Mouse (Mus musculus): ENCODE measurements around the gene Tmem131l. TPM values are rescaled to one million over a fixed set of nuclear protein-coding genes. Genes with fewer than 3 reads are reported as not detected.
"Not testable (repeated sequence)": the region's sequence is repeated elsewhere in the genome, so short reads cannot be mapped to it uniquely, and the experiment has no call there.

Gene Tmem131l
- polyA plus RNA-seq, 1 experiment from 2014 or later = 35.7 TPM

DNA sequence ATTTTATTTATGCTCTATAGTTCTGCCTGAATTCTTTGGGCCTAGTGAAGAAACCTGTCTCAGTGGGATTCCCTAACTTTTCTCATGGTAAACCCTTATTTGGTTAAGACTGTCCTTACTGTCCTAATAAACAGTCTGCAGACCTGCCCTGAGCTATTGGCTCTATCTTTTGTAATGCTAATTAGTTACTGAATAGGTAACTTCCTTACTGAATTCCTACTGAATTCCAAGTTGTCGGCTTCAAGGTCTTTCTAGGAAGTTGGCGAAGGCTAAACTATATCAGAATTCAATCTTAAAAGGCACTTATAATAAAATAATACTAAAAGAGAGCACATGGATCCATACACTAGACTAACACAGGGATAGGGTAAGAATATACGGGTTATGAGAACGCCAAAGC is 168.0 kb downstream of the Tmem131l start:
- H3K9me3 ChIP-seq (ENCODE audit: control insufficient read depth, low read length); H3K4me1 ChIP-seq (replicated peaks; ENCODE audit: control insufficient read depth, insufficient read depth, low read length); ATAC-seq (replicated peaks; ENCODE audit: low FRiP score); H3K4me3 ChIP-seq (ENCODE audit: low read depth, low read length); H3K9ac ChIP-seq (ENCODE audit: low read depth, low read length); H3K27ac ChIP-seq (ENCODE audit: low read depth, low read length); H3K27me3 ChIP-seq (replicated peaks; ENCODE audit: control insufficient read depth, insufficient read depth, low read length); H3K4me2 ChIP-seq; DNase-seq (ENCODE audit: low spot score); H3K36me3 ChIP-seq (ENCODE audit: control insufficient read depth, insufficient read depth, low read length): not testable (repeated sequence)
- WGBS = 95% methylated on average over 4 of the region's 4 CpGs

DNA sequence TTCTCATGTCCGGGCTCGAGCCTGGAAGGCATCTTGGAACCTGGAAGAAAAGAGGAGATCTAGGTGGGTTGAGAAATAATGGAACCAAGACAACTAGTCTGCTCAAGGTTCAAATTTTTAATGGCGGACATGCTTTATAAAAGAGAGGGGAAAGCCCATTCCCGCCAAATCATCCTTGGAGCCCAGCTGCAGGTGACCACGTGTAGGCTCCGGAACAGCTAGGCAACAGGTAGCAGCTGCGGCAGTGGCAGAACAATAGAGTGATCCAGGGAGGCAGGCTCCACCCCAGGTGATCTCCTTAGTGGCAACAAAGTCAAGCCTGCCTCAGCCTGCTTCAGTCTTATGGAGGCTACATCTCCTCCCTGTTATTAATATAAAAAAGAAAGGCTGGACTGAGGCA is 168.4 kb downstream of the Tmem131l start:
- not testable (repeated sequence) for H3K4me3 ChIP-seq (ENCODE audit: low read depth, low read length); H3K36me3 ChIP-seq (ENCODE audit: control insufficient read depth, insufficient read depth, low read length); DNase-seq (ENCODE audit: low spot score); H3K4me1 ChIP-seq (replicated peaks; ENCODE audit: control insufficient read depth, insufficient read depth, low read length); H3K9ac ChIP-seq (ENCODE audit: low read depth, low read length); H3K9me3 ChIP-seq (ENCODE audit: control insufficient read depth, low read length); H3K27ac ChIP-seq (ENCODE audit: low read depth, low read length); H3K27me3 ChIP-seq (replicated peaks; ENCODE audit: control insufficient read depth, insufficient read depth, low read length); H3K4me2 ChIP-seq; ATAC-seq (replicated peaks; ENCODE audit: low FRiP score)
- WGBS = 82% methylated on average over 7 of the region's 7 CpGs

GRCm38 (mm10) chr3:83869776-83870175 is 170.2 kb downstream of the Tmem131l start:
- H3K4me3 ChIP-seq (ENCODE audit: low read depth, low read length) = no peak overlapping the region
- no peak overlapping the region for H3K9ac ChIP-seq (ENCODE audit: low read depth, low read length)
- H3K36me3 ChIP-seq (ENCODE audit: control insufficient read depth, insufficient read depth, low read length) = no peaks in the 10 kb centered on the region
- no peaks in the 10 kb centered on the region for H3K4me1 ChIP-seq (replicated peaks; ENCODE audit: control insufficient read depth, insufficient read depth, low read length)
- H3K27ac ChIP-seq (ENCODE audit: low read depth, low read length) = no peak overlapping the region
- H3K9me3 ChIP-seq (ENCODE audit: control insufficient read depth, low read length) = no peaks in the 10 kb centered on the region
- ATAC-seq (replicated peaks; ENCODE audit: low FRiP score) (no peak), DNase-seq (ENCODE audit: low spot score) (no peak)
- no peak overlapping the region for H3K4me2 ChIP-seq
- H3K27me3 ChIP-seq (replicated peaks; ENCODE audit: control insufficient read depth, insufficient read depth, low read length) = no peaks in the 10 kb centered on the region
- 99% methylated on average over 2 of the region's 2 CpGs for WGBS

DNA sequence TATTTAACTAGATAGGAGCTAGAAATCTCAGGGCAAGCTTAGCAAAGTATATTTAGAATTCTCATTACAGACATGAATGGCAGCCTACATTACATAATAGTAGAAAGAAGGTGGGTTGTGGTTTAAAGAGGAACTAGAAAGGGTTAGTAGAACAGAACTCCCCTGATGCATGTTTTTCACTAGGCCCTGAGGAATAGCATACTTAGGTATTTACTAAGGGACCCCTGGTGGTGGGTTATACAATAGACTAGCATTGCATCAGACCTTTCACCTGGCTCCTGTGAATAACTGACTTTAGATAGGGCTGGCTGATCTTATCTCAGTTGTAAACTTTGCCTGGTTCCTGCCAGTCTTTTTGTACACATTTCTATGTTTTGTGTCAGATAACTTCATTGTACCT is 172.9 kb downstream of the Tmem131l start:
- DNase-seq (ENCODE audit: low spot score); H3K4me2 ChIP-seq; ATAC-seq (replicated peaks; ENCODE audit: low FRiP score): not testable (repeated sequence)

DNA sequence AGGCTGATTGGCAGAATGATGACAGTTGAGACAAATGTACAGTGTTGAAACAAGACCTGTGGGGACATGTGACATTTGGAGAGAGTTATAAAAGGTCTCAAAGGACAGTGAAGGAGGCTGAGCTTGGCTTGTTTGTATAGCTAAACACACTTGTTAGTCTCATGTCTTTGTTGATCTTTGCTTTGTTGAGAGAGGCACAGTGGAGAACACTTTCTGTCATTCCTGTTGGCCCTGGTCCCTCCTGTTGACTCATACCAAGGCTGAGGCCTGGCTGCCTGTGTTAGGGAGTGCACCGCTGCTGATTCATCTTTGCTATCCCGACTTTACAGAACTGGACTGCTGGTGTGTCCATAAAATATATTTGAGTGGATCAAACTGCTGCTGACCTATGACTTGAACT is 174.8 kb downstream of the Tmem131l start:
- DNase-seq (ENCODE audit: low spot score) = no peak
- Histone ChIP-seq H3K4me3 (ENCODE audit: low read depth, low read length) (no peak overlapping the region), H3K4me1 (replicated peaks; ENCODE audit: control insufficient read depth, insufficient read depth, low read length) (no peaks in the 10 kb centered on the region), H3K9me3 (ENCODE audit: control insufficient read depth, low read length) (no peaks in the 10 kb centered on the region), H3K27me3 (replicated peaks; ENCODE audit: control insufficient read depth, insufficient read depth, low read length) (no peaks in the 10 kb centered on the region), H3K27ac (ENCODE audit: low read depth, low read length) (no peak overlapping the region), H3K4me2 (no peak overlapping the region), H3K36me3 (ENCODE audit: control insufficient read depth, insufficient read depth, low read length) (no peaks in the 10 kb centered on the region), H3K9ac (ENCODE audit: low read depth, low read length) (no peak overlapping the region)
- no peak for ATAC-seq (replicated peaks; ENCODE audit: low FRiP score)
- 84% methylated on average over 2 of the region's 2 CpGs for WGBS

More for the DNA sequence above, 172.9 kb downstream of the Tmem131l start:
- H3K9me3 ChIP-seq (ENCODE audit: control insufficient read depth, low read length); H3K4me1 ChIP-seq (replicated peaks; ENCODE audit: control insufficient read depth, insufficient read depth, low read length); H3K9ac ChIP-seq (ENCODE audit: low read depth, low read length); H3K27me3 ChIP-seq (replicated peaks; ENCODE audit: control insufficient read depth, insufficient read depth, low read length); H3K27ac ChIP-seq (ENCODE audit: low read depth, low read length); H3K36me3 ChIP-seq (ENCODE audit: control insufficient read depth, insufficient read depth, low read length); H3K4me3 ChIP-seq (ENCODE audit: low read depth, low read length): not testable (repeated sequence)

- 80% methylated on average over 9 of the region's 9 CpGs for WGBS
- Histone ChIP-seq H3K27ac (ENCODE audit: low read depth, low read length) (no peak overlapping the region), H3K9ac (ENCODE audit: low read depth, low read length) (no peak overlapping the region), H3K9me3 (ENCODE audit: control insufficient read depth, low read length) (no peaks in the 10 kb centered on the region), H3K4me3 (ENCODE audit: low read depth, low read length) (no peak overlapping the region), H3K4me2 (no peak overlapping the region), H3K27me3 (replicated peaks; ENCODE audit: control insufficient read depth, insufficient read depth, low read length) (no peaks in the 10 kb centered on the region), H3K4me1 (replicated peaks; ENCODE audit: control insufficient read depth, insufficient read depth, low read length) (no peaks in the 10 kb centered on the region), H3K36me3 (ENCODE audit: control insufficient read depth, insufficient read depth, low read length) (no peaks in the 10 kb centered on the region)
- ATAC-seq (replicated peaks; ENCODE audit: low FRiP score) = no peak
- no peak for DNase-seq (ENCODE audit: low spot score)
Measured at GRCm38 (mm10) chr3:83864064-83864548, 175.9 kb downstream of the Tmem131l start.

DNA sequence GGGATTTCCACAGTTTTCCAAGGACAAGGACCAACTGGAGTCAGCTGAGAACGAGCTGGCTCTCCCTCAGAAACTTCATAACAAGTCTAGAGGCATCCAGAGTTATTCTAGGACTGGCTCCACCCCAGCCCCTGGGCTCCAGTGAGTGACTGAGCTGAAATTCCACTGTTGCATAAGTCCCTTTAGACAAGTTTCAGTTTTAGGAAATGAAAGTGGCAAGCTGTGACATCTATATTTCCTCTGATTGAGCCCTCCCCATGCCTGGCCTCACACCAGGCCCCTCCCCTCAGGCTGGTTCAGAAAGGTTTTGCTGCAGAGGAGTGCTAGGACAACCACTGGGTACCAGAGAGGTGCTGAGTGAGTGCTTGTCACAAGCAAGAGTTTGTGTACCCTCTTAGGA is 177.0 kb downstream of the Tmem131l start:
- 29% methylated on average over 1 of the region's 1 CpGs for WGBS
- no peaks in the 10 kb centered on the region for H3K9me3 ChIP-seq (ENCODE audit: control insufficient read depth, low read length)
- ATAC-seq (replicated peaks; ENCODE audit: low FRiP score) (peak; percentile 26; the same call in 1 of the 2 replicates), DNase-seq (ENCODE audit: low spot score) (no peak)
- H3K36me3 ChIP-seq (ENCODE audit: control insufficient read depth, insufficient read depth, low read length) = no peaks in the 10 kb centered on the region
- H3K4me3 ChIP-seq (ENCODE audit: low read depth, low read length) = no peak overlapping the region
- no peaks in the 10 kb centered on the region for H3K4me1 ChIP-seq (replicated peaks; ENCODE audit: control insufficient read depth, insufficient read depth, low read length)
- no peak overlapping the region for H3K9ac ChIP-seq (ENCODE audit: low read depth, low read length)
- H3K4me2 ChIP-seq = no peak overlapping the region
- H3K27me3 ChIP-seq (replicated peaks; ENCODE audit: control insufficient read depth, insufficient read depth, low read length) = no peaks in the 10 kb centered on the region
- H3K27ac ChIP-seq (ENCODE audit: low read depth, low read length) = no peak overlapping the region

GRCm38 (mm10) chr3:83859595-83859994 is 180.4 kb downstream of the Tmem131l start:
- ATAC-seq (replicated peaks; ENCODE audit: low FRiP score) (no peak), DNase-seq (ENCODE audit: low spot score) (no peak)
- H3K27ac ChIP-seq (ENCODE audit: low read depth, low read length) = no peak overlapping the region
- H3K36me3 ChIP-seq (ENCODE audit: control insufficient read depth, insufficient read depth, low read length) = no peaks in the 10 kb centered on the region
- H3K9ac ChIP-seq (ENCODE audit: low read depth, low read length) = no peak overlapping the region
- no peaks in the 10 kb centered on the region for H3K9me3 ChIP-seq (ENCODE audit: control insufficient read depth, low read length)
- H3K4me2 ChIP-seq = no peak overlapping the region
- H3K4me3 ChIP-seq (ENCODE audit: low read depth, low read length) = no peak overlapping the region
- no peaks in the 10 kb centered on the region for H3K4me1 ChIP-seq (replicated peaks; ENCODE audit: control insufficient read depth, insufficient read depth, low read length)
- H3K27me3 ChIP-seq (replicated peaks; ENCODE audit: control insufficient read depth, insufficient read depth, low read length) = no peaks in the 10 kb centered on the region
- WGBS = 86% methylated on average over 7 of the region's 7 CpGs

GRCm38 (mm10) chr3:83859071-83859470 is 180.9 kb downstream of the Tmem131l start:
- Histone ChIP-seq H3K4me2 (no peak overlapping the region), H3K9me3 (ENCODE audit: control insufficient read depth, low read length) (no peaks in the 10 kb centered on the region), H3K27ac (ENCODE audit: low read depth, low read length) (no peak overlapping the region), H3K4me1 (replicated peaks; ENCODE audit: control insufficient read depth, insufficient read depth, low read length) (no peaks in the 10 kb centered on the region), H3K27me3 (replicated peaks; ENCODE audit: control insufficient read depth, insufficient read depth, low read length) (no peaks in the 10 kb centered on the region), H3K9ac (ENCODE audit: low read depth, low read length) (no peak overlapping the region), H3K4me3 (ENCODE audit: low read depth, low read length) (no peak overlapping the region), H3K36me3 (ENCODE audit: control insufficient read depth, insufficient read depth, low read length) (no peaks in the 10 kb centered on the region)
- WGBS = 78% methylated on average over 3 of the region's 3 CpGs
- no peak for ATAC-seq (replicated peaks; ENCODE audit: low FRiP score)
- no peak for DNase-seq (ENCODE audit: low spot score)
